Mouse (Mus musculus) left cerebral cortex, adult 2 months (tissue): ENCODE data around the gene 5730480H06Rik. TPM values are rescaled to one million over a fixed set of nuclear protein-coding genes. Genes with fewer than 3 reads are reported as not detected.

Source experiments
- DNase-seq, 2 experiments: peaks; one replicate each; pipeline ENCODE4 v3.0.0; 2021 to 2022; ENCODE audit warnings: low spot score in 2 of 2, mixed read lengths in 1 of 2; ENCODE audit errors: extremely low spot score in 1 of 2
- H3K27ac ChIP-seq: fragments of 200-600 bp; 2 replicates; pipeline ENCODE4 v1.8.1; 2022
- H3K4me3 ChIP-seq: fragments of 200-600 bp; 2 replicates; pipeline ENCODE4 v1.8.1; 2022
- CTCF ChIP-seq: fragments of 200-600 bp; IDR thresholded peaks from 2 replicates; pipeline ENCODE4 v1.8.1; 2022; ENCODE audit warnings: antibody characterized with exemption, mild to moderate bottlenecking, moderate library complexity
- intact Hi-C: fragments of 180-260 bp; cut with DNase I; formaldehyde crosslinking; loops from one replicate; pipeline ENCODE4 v1.15.1; 2025
- total RNA-seq, 2 experiments: library from RNA; stranded (reverse); gene quantifications; 2 replicates each; pipeline ENCODE4 v1.2.3; 2021

Gene 5730480H06Rik
- total RNA-seq, 2 experiments from 2014 or later: 17.3 to 18.2 TPM

DNA sequence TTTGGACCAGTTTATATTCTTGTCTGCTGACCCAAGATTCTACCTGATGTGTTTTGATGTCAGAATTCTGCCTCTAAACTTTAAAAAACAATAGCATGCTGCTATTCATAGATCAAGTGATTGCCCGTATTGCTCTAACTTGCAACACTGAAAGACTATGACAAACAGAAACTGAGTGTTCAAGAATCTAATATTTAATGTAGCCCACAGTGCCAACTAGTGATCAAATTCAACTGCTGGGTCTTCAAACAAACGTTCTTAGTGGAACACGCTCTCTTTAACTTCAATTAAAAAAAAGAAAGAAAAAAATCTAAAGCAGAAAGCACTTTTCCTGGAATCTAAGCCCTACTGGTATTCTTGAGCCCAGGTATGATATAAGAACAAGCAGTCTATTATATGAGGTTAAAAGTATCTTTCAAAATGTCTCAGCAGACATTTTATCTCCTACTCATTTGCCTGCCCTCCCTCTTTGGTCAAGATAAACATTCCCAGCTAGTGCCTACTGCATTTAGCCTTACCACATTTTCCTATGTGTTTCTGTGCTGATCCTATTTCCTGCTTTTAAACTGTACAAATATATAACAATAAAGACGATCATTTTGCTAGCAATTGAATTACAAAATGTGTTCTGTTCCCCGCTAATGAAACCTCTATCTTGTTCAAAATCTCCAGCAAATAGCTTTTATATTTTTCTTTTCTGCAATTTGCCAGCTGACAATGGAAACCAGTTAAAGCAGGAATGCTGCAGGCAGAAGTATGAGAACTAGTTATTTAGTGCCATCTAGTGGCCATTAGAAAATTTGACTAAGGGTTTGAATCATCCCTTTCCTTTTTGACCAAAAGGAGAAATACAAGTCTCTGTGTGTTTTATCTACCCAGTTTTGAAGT, 17.6 kb downstream of the 5730480H06Rik start:
- intact Hi-C loops: loop anchor here (5.0 to 10.0 kb wide), 3 partner anchors 103 to 1901 kb away; no protein-coding TSS in a partner anchor
- no peak overlapping the region for H3K27ac ChIP-seq
- no peak for DNase-seq
- TF ChIP-seq CTCF: peak; percentile 72
- H3K4me3 ChIP-seq: no peak overlapping the region

- TF ChIP-seq CTCF: no peak; the same call in 1 of the 2 replicates
- Histone ChIP-seq H3K4me3 (no peak overlapping the region), H3K27ac (no peak overlapping the region)
- DNase-seq: no peak
- intact Hi-C loops: loop anchor here (5.0 to 10.0 kb wide), 3 partner anchors 104 to 1901 kb away; no protein-coding TSS in a partner anchor
These were observed 18.4 kb downstream of the 5730480H06Rik start for GRCm38 (mm10) chr5:48345983-48346648.

DNA sequence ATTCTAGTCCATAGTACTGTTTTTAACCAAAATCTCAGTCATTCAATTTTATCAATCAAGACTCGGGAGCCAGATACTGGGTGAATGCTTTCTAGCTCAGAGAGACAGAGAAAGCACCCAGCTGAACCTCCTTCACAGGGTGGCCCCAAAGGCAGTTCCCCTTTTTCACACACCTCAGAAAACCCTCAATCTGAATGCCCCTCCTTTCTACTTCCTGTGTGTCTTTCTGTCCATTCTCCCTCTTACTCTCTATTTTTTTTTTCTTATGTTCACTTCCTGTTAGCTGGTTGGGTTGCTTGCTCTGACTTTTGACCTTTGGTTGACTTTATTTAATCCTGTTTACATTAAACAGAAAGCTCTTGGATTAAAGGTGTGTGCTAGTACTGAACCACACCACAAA, 21.6 kb downstream of the 5730480H06Rik start:
- H3K4me3 ChIP-seq: no peak overlapping the region
- no peak overlapping the region for H3K27ac ChIP-seq
- intact Hi-C loops: loop anchor here (5.0 to 10.0 kb wide), 3 partner anchors 107 to 1905 kb away; no protein-coding TSS in a partner anchor
- no peak for DNase-seq
- TF ChIP-seq CTCF: no peak

DNA sequence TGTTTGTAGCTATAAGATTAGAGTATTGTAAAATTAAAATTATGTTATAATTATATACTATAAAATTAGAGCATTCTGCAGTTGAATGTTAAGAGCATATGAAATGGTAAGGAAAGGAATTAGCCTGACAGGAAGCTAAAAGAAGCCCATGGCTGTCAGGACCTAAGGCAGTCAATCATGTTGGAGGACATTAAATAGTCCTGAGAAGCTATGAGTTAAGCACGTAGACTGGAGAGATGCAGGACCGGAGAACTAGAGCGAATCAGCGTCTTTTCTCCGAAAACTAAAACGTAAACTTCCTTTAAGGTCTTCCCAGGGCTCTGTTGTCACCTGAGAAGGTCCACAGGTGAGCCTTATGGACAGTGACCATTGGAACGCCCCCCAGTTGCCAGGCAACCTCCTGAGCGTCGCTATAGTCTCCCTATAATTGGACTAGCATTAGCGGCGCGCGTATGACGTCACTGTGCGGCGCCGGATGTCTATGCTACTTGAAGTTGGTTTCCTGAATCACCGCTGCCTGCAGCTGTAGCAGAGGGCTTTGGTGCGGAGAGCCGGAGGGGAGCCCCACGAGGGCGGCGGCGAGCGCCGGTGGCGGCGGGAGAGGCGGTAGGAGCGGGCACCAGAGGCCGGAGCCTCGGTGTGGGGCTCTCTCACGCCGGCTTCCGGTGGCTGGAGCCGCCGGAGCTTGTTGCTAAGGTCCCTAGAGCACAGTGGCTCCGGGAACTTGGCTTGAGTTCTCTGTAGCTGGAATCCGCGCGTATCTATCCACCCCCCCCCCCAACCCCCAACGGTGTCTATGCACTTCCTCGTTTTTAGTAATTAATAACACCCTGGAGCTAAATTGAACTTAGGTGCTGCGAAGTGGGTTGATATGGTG, 44.4 kb downstream of the 5730480H06Rik start:
- peak overlapping the region; percentile 99 for H3K4me3 ChIP-seq
- peak overlapping the region; percentile 84 for H3K27ac ChIP-seq
- intact Hi-C loops: no loop called here
- DNase-seq: peak; percentile 93 to 96
- TF ChIP-seq CTCF: no peak

DNA sequence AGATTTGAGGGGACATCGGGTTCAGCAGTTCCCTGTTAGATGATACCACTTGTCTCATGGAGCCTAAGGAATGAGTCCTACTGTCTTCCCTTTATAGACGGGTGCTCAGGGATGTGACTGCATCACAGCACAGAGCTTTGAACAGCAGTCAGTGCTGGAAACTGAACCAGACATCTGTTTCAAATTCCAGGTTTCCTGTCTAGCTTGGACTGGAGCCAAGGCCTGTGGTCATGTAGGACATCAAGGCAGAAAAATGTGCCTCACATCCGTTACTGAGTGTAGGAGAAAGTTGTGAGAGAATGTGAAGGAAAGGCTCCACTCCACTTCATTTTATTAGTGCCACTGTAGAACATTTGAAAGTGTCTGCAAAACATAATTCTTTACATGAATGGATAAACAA, 74.7 kb downstream of the 5730480H06Rik start:
- Histone ChIP-seq H3K4me3 (no peak overlapping the region), H3K27ac (no peak overlapping the region)
- no peak for DNase-seq
- no peak for TF ChIP-seq CTCF
- intact Hi-C loops: no loop called here

DNA sequence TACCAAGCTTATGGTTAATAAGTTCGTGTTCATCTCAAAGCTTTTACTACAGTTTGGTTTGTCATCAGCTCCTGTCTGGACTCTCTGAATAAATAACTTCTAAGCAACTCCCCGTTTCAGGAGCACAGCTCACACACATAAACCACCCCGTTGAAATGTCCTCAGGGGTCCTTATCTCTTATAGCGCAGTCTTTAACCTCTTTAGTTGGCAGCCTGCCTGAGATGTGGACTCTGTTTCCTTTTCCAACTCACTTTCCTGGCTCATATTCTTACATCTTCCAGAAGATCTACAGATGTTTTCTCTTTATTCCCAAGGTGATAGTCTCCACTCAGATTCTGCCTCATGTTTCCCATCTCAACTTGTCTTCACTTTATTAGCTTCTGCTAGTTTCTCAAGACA, 80.5 kb downstream of the 5730480H06Rik start:
- DNase-seq: no peak
- intact Hi-C loops: no loop called here
- no peak for TF ChIP-seq CTCF
- H3K4me3 ChIP-seq: no peak overlapping the region
- no peak overlapping the region for H3K27ac ChIP-seq

DNA sequence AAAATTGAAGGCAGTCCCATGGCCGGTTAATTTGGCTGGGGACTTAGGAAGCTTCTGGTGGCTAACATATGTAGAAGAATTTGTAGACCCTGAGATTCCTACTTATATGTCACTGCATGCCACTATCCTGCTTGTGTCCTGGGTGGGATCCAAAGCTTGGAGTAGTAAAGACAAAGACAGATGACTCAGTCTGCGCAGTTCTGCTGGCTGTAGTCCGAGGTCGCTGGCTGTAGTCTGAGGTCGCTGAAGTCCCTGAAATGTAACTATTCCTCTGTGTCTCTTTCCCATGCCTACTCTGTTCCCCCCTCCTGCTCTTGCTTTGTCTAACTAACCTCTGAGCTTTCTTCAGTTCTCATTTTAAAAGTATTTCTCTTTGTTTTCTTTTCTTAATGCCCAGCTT, 82.6 kb downstream of the 5730480H06Rik start:
- no peak for TF ChIP-seq CTCF

DNA sequence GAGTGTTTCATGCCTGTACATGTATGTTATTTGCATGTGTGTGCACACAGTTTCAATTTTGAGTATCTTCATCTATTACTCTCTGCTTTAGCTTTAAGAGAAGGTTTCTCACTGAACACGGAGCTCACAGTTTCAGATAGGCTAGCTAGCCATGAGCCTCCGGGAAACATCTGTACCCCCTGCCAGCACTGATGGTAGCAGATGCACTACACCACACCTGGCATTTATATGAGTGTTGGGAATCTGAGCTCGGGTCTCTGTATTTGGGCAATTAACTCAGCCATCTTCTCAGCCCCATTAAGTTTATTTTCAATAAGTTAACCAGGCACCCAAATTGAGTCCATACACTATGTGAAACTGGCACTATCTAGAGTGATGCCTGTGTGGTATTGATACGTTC, 83.7 kb downstream of the 5730480H06Rik start:
- Histone ChIP-seq H3K4me3 (no peak overlapping the region), H3K27ac (no peak overlapping the region)
- no peak for TF ChIP-seq CTCF
- intact Hi-C loops: no loop called here
- DNase-seq: no peak

More for the DNA sequence above, 82.6 kb downstream of the 5730480H06Rik start:
- no peak for DNase-seq
- no peak overlapping the region for H3K4me3 ChIP-seq
- intact Hi-C loops: no loop called here
- H3K27ac ChIP-seq: no peak overlapping the region

GRCm38 (mm10) chr5:48412261-48412660, 84.5 kb downstream of the 5730480H06Rik start:
- no peak for TF ChIP-seq CTCF
- intact Hi-C loops: no loop called here

DNA sequence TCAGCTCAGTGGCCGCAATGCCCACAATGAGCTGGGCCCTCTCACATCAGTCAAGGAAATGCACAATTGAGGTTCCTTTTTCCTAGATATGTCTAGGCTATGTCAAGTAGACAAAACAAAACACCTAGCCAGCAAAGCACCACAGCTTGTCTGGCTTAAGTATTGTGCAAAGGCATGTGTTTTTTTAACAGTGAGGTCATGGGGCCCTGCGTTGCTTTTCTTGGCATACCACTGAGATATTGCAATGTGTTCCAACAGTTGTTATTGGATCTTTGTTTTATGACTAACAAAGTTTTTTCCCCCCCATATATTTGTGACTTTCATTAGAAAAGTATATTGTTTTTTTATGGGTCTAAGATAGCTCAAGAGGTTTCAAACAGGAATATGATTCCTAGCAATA, 92.0 kb downstream of the 5730480H06Rik start:
- intact Hi-C loops: no loop called here
- no peak for DNase-seq
- Histone ChIP-seq H3K27ac (no peak overlapping the region), H3K4me3 (no peak overlapping the region)
- TF ChIP-seq CTCF: no peak

More at GRCm38 (mm10) chr5:48412261-48412660, 84.5 kb downstream of the 5730480H06Rik start:
- DNase-seq: no peak
- Histone ChIP-seq H3K27ac (no peak overlapping the region), H3K4me3 (no peak overlapping the region)

DNA sequence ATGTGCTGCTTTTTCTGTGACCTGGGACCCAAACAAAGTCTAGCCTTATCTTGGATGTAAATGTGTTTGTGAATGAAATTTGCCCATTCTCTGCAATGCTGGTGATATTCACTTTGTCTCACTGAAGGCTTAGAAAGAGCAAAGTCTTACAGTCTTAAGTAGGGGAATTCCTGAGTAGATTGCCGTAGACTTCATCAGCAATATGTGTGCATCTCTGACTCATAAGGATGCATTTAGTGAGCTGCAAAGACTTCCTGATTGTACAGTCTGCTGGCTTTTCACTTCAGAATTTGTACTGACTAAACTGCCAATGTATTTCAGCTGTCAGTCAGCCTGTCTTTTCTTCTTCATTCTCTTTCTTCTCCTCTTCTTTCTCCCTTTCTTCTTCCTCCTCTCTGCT, 94.2 kb downstream of the 5730480H06Rik start:
- Histone ChIP-seq H3K4me3 (no peak overlapping the region), H3K27ac (no peak overlapping the region)
- no peak for TF ChIP-seq CTCF
- no peak for DNase-seq
- intact Hi-C loops: no loop called here
